Mouse (Mus musculus): Measurements from ENCODE around the gene Poldip3. TPM values are rescaled to one million over a fixed set of nuclear protein-coding genes. Genes with fewer than 3 reads are reported as not detected.
A peak's percentile ranks its signal among the peaks of the same experiment; 100 is the strongest.

Poldip3 gene
- 144 and 148 TPM in 2 replicates for polyA plus RNA-seq (2015; fragmentation: Nextera tagmentation; extraction: Ambion mirVana)

GRCm38 (mm10) chr15:83149196-83150072 lies at the start of gene Poldip3:
TSS of gene Poldip3 (minus strand) at chr15:83149384.
- WGBS: under 1% methylated on average over 56 of the region's 56 CpGs

DNA sequence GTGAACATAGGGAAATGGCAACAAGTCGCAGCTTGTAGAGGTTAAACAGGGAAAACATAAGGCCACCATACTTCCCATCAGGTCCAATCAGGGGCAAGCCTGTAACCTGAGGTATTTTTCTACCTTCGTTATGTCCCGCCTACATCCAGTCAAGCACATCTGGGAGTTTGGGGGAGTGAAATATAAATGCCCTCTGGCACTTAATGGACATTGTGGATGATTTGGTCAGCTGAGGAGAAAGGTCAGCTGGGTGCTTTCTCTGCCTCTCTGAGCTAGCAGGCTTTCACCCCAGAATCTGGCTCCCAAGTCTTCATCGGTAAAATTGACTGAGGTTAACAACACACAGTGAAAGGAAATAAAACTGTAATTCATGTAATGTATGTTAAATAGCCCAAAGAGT lies 44.2 kb upstream of the Poldip3 start:
- WGBS: 85% methylated on average over 4 of the region's 4 CpGs
- H3K4me1 ChIP-seq: no peaks in the 10 kb centered on the region
- no peaks in the 10 kb centered on the region for H3K36me3 ChIP-seq
- H3K9me3 ChIP-seq (replicated peaks): peaks cover 4% of the 10 kb centered on the region; the same call in 1 of the 2 replicates
- H3K4me2 ChIP-seq: no peak overlapping the region
- H3K27me3 ChIP-seq: no peaks in the 10 kb centered on the region
- no peak overlapping the region for H3K4me3 ChIP-seq (replicated peaks)
- H3K27ac ChIP-seq: no peak overlapping the region
- no peak for ATAC-seq (replicated peaks; ENCODE audit: low FRiP score)
- no peak overlapping the region for H3K9ac ChIP-seq

More at GRCm38 (mm10) chr15:83149196-83150072, at the start of gene Poldip3:
- Histone ChIP-seq H3K9me3 (replicated peaks) (no peaks in the 10 kb centered on the region), H3K4me1 (peaks cover 22% of the 10 kb centered on the region), H3K4me2 (peak within 1 kb of the TSS; percentile 88), H3K36me3 (peaks cover 36% of the 10 kb centered on the region), H3K27me3 (no peaks in the 10 kb centered on the region), H3K4me3 (replicated peaks) (peak within 1 kb of the TSS; percentile 64), H3K27ac (peak within 1 kb of the TSS; percentile 98), H3K9ac (peak within 1 kb of the TSS; percentile 88)
- peak; percentile 93 for ATAC-seq (replicated peaks; ENCODE audit: low FRiP score)

GRCm38 (mm10) chr15:83182351-83182750 lies 33.2 kb upstream of the Poldip3 start:
- Histone ChIP-seq H3K4me1 (peaks cover 11% of the 10 kb centered on the region), H3K27ac (0 out of 2 replicates have a peak overlapping the region, but pooled peaks have one; percentile 20), H3K9ac (no peak overlapping the region), H3K36me3 (no peaks in the 10 kb centered on the region), H3K27me3 (no peaks in the 10 kb centered on the region), H3K4me2 (no peak overlapping the region), H3K9me3 (replicated peaks) (no peaks in the 10 kb centered on the region), H3K4me3 (replicated peaks) (no peak overlapping the region)
- WGBS: 47% methylated on average over 5 of the region's 5 CpGs
- ATAC-seq (replicated peaks; ENCODE audit: low FRiP score): peak; percentile 74; the same call in 1 of the 2 replicates

DNA sequence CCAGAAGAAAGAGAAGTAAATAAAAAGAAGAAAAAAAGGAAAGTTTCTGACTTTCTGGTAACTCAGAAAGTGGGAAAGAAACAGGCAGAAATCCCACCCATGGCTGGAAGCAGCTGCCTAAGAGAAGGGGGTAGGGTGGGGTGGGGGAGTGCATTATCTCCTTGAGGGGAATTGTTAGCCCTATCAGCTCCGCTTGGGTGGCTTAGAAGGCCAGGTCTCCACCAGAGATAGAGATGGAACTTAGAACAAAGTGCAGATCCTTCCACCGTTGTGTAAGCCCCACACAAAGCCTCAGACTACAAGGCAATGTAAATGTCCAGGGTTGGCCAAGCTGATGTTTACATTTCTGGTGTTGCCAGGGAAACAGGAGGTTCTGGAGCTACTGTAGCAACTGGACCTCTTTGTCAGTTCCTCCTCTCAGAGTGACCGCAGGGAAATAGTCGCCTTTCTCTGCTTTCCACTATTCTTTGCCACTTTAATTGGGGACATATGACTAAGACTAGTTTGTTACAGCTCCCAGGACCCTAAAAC lies 32.7 kb upstream of the Poldip3 start:
- Histone ChIP-seq H3K4me3 (replicated peaks) (no peak overlapping the region), H3K9me3 (replicated peaks) (no peaks in the 10 kb centered on the region), H3K4me2 (no peak overlapping the region), H3K4me1 (peaks cover 11% of the 10 kb centered on the region), H3K27ac (peak overlapping the region; percentile 20; the same call in 1 of the 2 replicates), H3K9ac (no peak overlapping the region), H3K27me3 (no peaks in the 10 kb centered on the region), H3K36me3 (no peaks in the 10 kb centered on the region)
- WGBS: 66% methylated on average over 4 of the region's 4 CpGs
- ATAC-seq (replicated peaks; ENCODE audit: low FRiP score): no peak

- Histone ChIP-seq H3K4me2 (no peak overlapping the region), H3K27me3 (no peaks in the 10 kb centered on the region), H3K4me3 (replicated peaks) (no peak overlapping the region), H3K36me3 (no peaks in the 10 kb centered on the region), H3K9me3 (replicated peaks) (no peaks in the 10 kb centered on the region), H3K9ac (no peak overlapping the region), H3K4me1 (peaks cover 11% of the 10 kb centered on the region), H3K27ac (no peak overlapping the region)
- 85% methylated on average over 6 of the region's 6 CpGs for WGBS
- ATAC-seq (replicated peaks; ENCODE audit: low FRiP score): no peak
These were observed 30.8 kb upstream of the Poldip3 start for GRCm38 (mm10) chr15:83180004-83180403.

DNA sequence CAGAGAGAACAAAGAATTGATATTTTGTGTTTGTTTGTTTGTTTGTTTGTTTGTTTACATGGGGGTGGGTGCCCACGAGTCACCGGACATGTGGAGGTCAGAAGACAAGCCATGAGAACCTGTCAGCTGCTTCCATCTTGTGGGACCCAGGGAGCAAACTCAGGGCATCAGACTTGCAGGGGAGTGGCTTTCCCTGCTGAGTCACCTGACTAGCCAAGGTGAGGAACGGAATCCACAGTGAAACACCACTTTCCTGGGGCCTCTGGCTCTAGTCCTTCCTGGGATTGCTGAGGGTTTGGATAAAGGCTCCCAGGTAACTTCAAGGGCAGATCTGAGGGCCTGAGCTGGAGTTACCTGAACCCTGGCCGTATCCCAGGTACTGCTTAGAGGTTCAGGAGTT lies 27.5 kb upstream of the Poldip3 start:
- Histone ChIP-seq H3K36me3 (no peaks in the 10 kb centered on the region), H3K27ac (no peak overlapping the region), H3K9ac (no peak overlapping the region), H3K4me1 (peaks cover 13% of the 10 kb centered on the region), H3K27me3 (no peaks in the 10 kb centered on the region), H3K9me3 (replicated peaks) (no peaks in the 10 kb centered on the region), H3K4me3 (replicated peaks) (no peak overlapping the region), H3K4me2 (no peak overlapping the region)
- no peak for ATAC-seq (replicated peaks; ENCODE audit: low FRiP score)
- 69% methylated on average over 4 of the region's 4 CpGs for WGBS

GRCm38 (mm10) chr15:83173914-83174884 lies 25.0 kb upstream of the Poldip3 start:
- peaks cover 35% of the 10 kb centered on the region for H3K4me1 ChIP-seq
- no peaks in the 10 kb centered on the region for H3K9me3 ChIP-seq (replicated peaks)
- ATAC-seq (replicated peaks; ENCODE audit: low FRiP score): no peak
- H3K36me3 ChIP-seq: no peaks in the 10 kb centered on the region
- H3K4me2 ChIP-seq: no peak overlapping the region
- H3K9ac ChIP-seq: no peak overlapping the region
- WGBS: 89% methylated on average over 14 of the region's 14 CpGs
- no peak overlapping the region for H3K27ac ChIP-seq
- no peaks in the 10 kb centered on the region for H3K27me3 ChIP-seq
- no peak overlapping the region for H3K4me3 ChIP-seq (replicated peaks)

DNA sequence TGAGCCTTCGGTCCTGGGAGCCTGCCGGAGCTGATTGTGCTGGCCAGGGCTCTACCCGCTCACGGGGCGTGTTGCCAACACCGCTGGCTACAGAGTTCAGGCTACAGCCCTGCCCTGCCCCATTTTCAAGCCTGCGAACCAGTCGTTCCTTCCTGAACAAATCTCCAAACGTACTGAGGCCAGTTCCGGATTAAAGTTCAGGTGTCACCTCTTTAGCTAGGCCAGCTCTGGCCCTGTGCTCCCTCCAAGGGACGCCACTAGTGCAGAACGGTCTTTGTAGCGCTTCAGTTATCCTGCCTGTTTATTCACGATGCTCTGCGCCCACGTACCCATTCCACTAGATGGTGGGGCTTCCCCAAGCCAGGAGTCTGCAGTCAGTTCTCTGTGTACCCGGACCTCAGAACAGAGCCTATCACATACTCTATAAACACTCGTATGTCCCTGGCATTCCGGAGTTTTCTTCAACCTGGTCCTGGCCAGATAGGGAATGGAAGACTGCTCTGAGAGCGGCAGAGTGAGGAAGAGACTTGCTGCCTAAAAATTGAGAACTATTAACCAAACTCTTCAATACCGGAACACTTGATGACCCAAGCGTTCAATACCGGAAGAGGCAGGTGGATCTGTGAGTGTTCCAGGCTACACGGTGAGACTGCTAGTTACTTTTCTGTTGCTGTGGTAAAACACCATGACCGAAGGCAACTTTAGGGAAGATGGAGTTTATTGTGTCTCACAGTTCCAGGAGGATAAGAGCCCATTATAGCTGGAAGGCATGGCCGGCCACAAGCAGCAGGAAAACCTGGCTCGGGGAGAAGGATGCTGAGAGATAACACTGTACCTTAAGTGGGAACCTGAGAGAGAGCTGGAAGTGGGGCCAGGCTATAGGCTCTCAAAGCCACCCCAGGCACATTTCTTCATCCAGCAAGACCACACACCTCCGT lies 23.6 kb upstream of the Poldip3 start, which contains the start of gene Cyb5r3:
TSS of gene Cyb5r3 (minus strand) at position 101 of the 938 bp plus-strand sequence.
- 32% methylated on average over 28 of the region's 28 CpGs for WGBS
- ATAC-seq (replicated peaks; ENCODE audit: low FRiP score): peak; percentile 68
- peaks cover 49% of the 10 kb centered on the region for H3K4me1 ChIP-seq

DNA sequence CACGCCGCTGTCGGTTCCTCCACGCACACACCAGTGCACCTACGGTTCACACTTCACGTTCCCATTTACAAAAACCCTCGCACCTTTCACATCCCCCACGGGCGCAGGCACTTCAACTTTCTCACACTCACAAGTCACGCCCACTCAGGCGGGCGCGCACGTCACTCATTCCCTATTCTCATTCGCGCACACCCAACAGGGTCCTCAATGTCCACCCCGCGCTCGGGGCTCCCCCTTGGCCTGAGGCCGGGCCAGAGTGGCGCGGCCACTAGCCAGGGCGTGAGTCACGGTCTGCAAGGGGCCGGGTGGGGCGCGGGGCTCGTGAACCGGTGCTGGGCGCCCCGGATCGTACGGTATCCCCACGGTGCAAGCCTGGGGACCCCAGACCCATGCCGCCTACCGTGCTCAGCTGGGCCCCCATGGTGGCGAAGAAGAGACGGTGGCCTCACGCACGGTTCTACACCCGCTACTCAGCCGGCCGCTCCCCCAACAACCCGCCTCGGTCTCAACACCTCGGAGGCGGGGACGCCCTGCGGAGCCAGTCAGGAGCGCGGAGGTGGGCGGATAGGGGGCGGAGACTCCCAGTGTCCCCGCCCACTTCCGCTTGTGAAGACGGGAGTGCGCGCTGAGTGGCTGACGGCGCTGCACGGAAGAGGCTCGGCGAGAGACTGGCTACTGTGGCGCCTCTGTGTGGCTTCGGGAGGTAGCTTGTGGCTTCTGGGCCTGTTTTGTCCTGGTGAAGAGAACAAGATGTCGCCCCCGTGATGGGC lies 22.7 kb upstream of the Poldip3 start:
- ATAC-seq (replicated peaks; ENCODE audit: low FRiP score): peak; percentile 93
- peak overlapping the region; percentile 71 for H3K9ac ChIP-seq
- no peaks in the 10 kb centered on the region for H3K9me3 ChIP-seq (replicated peaks)
- no peaks in the 10 kb centered on the region for H3K36me3 ChIP-seq
- WGBS: under 1% methylated on average over 67 of the region's 67 CpGs
- no peaks in the 10 kb centered on the region for H3K27me3 ChIP-seq
- peak overlapping the region; percentile 80 for H3K4me3 ChIP-seq (replicated peaks)
- peaks cover 57% of the 10 kb centered on the region for H3K4me1 ChIP-seq
- peak overlapping the region; percentile 85 for H3K4me2 ChIP-seq
- peak overlapping the region; percentile 92 for H3K27ac ChIP-seq

More for the DNA sequence above, 23.6 kb upstream of the Poldip3 start, which contains the start of gene Cyb5r3:
- peak within 1 kb of the TSS; percentile 92 for H3K27ac ChIP-seq
- no peaks in the 10 kb centered on the region for H3K9me3 ChIP-seq (replicated peaks)
- peak within 1 kb of the TSS; percentile 85 for H3K4me2 ChIP-seq
- H3K27me3 ChIP-seq: no peaks in the 10 kb centered on the region
- peak within 1 kb of the TSS; percentile 80 for H3K4me3 ChIP-seq (replicated peaks)
- no peaks in the 10 kb centered on the region for H3K36me3 ChIP-seq
- H3K9ac ChIP-seq: peak within 1 kb of the TSS; percentile 71

- WGBS: 38% methylated on average over 8 of the region's 8 CpGs
- no peaks in the 10 kb centered on the region for H3K36me3 ChIP-seq
- ATAC-seq (replicated peaks; ENCODE audit: low FRiP score): no peak
- peak overlapping the region; percentile 71 for H3K9ac ChIP-seq
- H3K4me1 ChIP-seq: peaks cover 65% of the 10 kb centered on the region
- H3K9me3 ChIP-seq (replicated peaks): no peaks in the 10 kb centered on the region
- peak overlapping the region; percentile 85 for H3K4me2 ChIP-seq
- H3K27ac ChIP-seq: peak overlapping the region; percentile 92
- H3K27me3 ChIP-seq: no peaks in the 10 kb centered on the region
- peak overlapping the region; percentile 80 for H3K4me3 ChIP-seq (replicated peaks)
These were observed 21.9 kb upstream of the Poldip3 start for GRCm38 (mm10) chr15:83170956-83171659.

Measured in kidney, embryonic 15.5 days (tissue).